ENCODE assay signal across 18 mouse cellular contexts in genomic region chr1:159578391-159578790, GRCm38 (mm10). TPM values are rescaled to one million over a fixed set of nuclear protein-coding genes. Genes with fewer than 3 reads are reported as not detected.
DNase-seq lines count a peak whose midpoint lies in the region; ATAC-seq and TF ChIP-seq lines count a peak whose summit lies in the region.
"Had no signal": no experiment of that assay in that cellular context is flagged by ENCODE, and none has a peak within 500 bp of the region (broad histone marks: within the 10 kb centered on the region; RNA-seq: fewer than 3 reads in every experiment).

No protein-coding gene starts in this region.

- no peak overlapping the region for H3K27ac ChIP-seq in hindbrain, embryonic 16.5 days (ENCODE audit: low read depth, low read length)
- no peak overlapping the region for H3K27ac ChIP-seq in hindbrain, embryonic 10.5 days
- no peak overlapping the region for H3K27ac ChIP-seq in lung, postnatal 0 days (ENCODE audit: low read length)
- H3K27ac ChIP-seq: heart, embryonic 10.5 days; limb, embryonic 10.5 days; liver, embryonic 12.5 days; lung, embryonic 15.5 days had no signal

- H3K27me3 ChIP-seq in hindbrain, embryonic 16.5 days (replicated peaks; ENCODE audit: control insufficient read depth, insufficient read depth, low read length) = no peaks in the 10 kb centered on the region
- H3K27me3 ChIP-seq in hindbrain, embryonic 10.5 days (ENCODE audit: insufficient read depth, poor library complexity, severe bottlenecking) = peaks cover 9% of the 10 kb centered on the region; the same call in 1 of the 2 replicates
- no peaks in the 10 kb centered on the region for H3K27me3 ChIP-seq in lung, postnatal 0 days (replicated peaks; ENCODE audit: insufficient read depth, low read length)
- H3K27me3 ChIP-seq: liver, embryonic 12.5 days; lung, embryonic 15.5 days had no signal

- H3K36me3 ChIP-seq in hindbrain, embryonic 16.5 days (ENCODE audit: control insufficient read depth, insufficient read depth, low read length) = no peaks in the 10 kb centered on the region
- no peaks in the 10 kb centered on the region for H3K36me3 ChIP-seq in hindbrain, embryonic 10.5 days
- no peaks in the 10 kb centered on the region for H3K36me3 ChIP-seq in lung, postnatal 0 days (ENCODE audit: insufficient read depth, low read length)
- H3K36me3 ChIP-seq: G1E; heart, embryonic 10.5 days; limb, embryonic 10.5 days; liver, embryonic 12.5 days; lung, embryonic 15.5 days had no signal

- H3K4me3 ChIP-seq in hindbrain, embryonic 16.5 days (ENCODE audit: low read length) = no peak overlapping the region
- no peak overlapping the region for H3K4me3 ChIP-seq in hindbrain, embryonic 10.5 days
- H3K4me3 ChIP-seq in lung, postnatal 0 days (ENCODE audit: low read depth, low read length) = no peak overlapping the region
- H3K4me3 ChIP-seq: heart, embryonic 10.5 days; limb, embryonic 10.5 days; liver, embryonic 12.5 days; lung, embryonic 15.5 days had no signal

- 16% methylated on average over 3 of the region's 3 CpGs for WGBS in hindbrain, embryonic 16.5 days
- 37% methylated on average over 3 of the region's 3 CpGs for WGBS in hindbrain, embryonic 10.5 days
- WGBS in lung, postnatal 0 days = 33% methylated on average over 3 of the region's 3 CpGs

- H3K9ac ChIP-seq in hindbrain, embryonic 16.5 days (ENCODE audit: low read depth, low read length) = no peak overlapping the region
- no peak overlapping the region for H3K9ac ChIP-seq in lung, postnatal 0 days (replicated peaks; ENCODE audit: low read depth)
- H3K9ac ChIP-seq: liver, embryonic 12.5 days; lung, embryonic 15.5 days had no signal

- no peak for TF ChIP-seq CTCF in brain, embryonic 14.5 days (IDR thresholded peaks at IDR 0.05; ENCODE audit: borderline replicate concordance, extremely low read depth, insufficient read depth, insufficient read length)
- TF ChIP-seq CTCF in lung, postnatal 0 days (IDR thresholded peaks at IDR 0.05) = no peak

- no peak for DNase-seq in hindbrain, embryonic 10.5 days (ENCODE audit: low spot score)
- peak; percentile 77 for DNase-seq in brain, embryonic 14.5 days (ENCODE audit: low read depth)
- peak; percentile 20 for DNase-seq in cerebellum, adult 11 months
- peak; percentile 25 to 65 for DNase-seq in cerebellum, postnatal 14 days
- DNase-seq in lung, postnatal 0 days (ENCODE audit: low spot score) = no peak
- no peak for DNase-seq in right cerebral cortex, adult 18-20 months
- DNase-seq: gastrocnemius, postnatal 25 days; heart, postnatal 10 days; kidney, adult 2 months; kidney, postnatal 25 days; thymus, postnatal 4 days had no signal

- H3K4me1 ChIP-seq in hindbrain, embryonic 16.5 days (ENCODE audit: control insufficient read depth, insufficient read depth, low read depth, low read length) = peaks cover 13% of the 10 kb centered on the region
- 0 out of 2 replicates have a peak, but pooled peaks cover 5% of the 10 kb centered on the region for H3K4me1 ChIP-seq in hindbrain, embryonic 10.5 days (replicated peaks)
- no peaks in the 10 kb centered on the region for H3K4me1 ChIP-seq in lung, postnatal 0 days (ENCODE audit: insufficient read depth, low read depth, low read length)
- H3K4me1 ChIP-seq: heart, embryonic 10.5 days; limb, embryonic 10.5 days; liver, embryonic 12.5 days; lung, embryonic 15.5 days had no signal

- no peak for TF ChIP-seq POLR2A in brain, embryonic 14.5 days (IDR thresholded peaks at IDR 0.05; ENCODE audit: borderline replicate concordance, extremely low read depth, insufficient read depth, insufficient read length, poor library complexity, severe bottlenecking)

- TF ChIP-seq EP300 in lung, postnatal 0 days (IDR thresholded peaks at IDR 0.05) = no peak

- ATAC-seq in hindbrain, embryonic 16.5 days = peak; percentile 38; the same call in 1 of the 2 replicates
- no peak for ATAC-seq in lung, postnatal 0 days
- ATAC-seq: liver, embryonic 12.5 days; midbrain, embryonic 16.5 days had no signal

- no peaks in the 10 kb centered on the region for H3K9me3 ChIP-seq in hindbrain, embryonic 16.5 days (ENCODE audit: control insufficient read depth, low read length)
- no peaks in the 10 kb centered on the region for H3K9me3 ChIP-seq in hindbrain, embryonic 10.5 days
- no peaks in the 10 kb centered on the region for H3K9me3 ChIP-seq in lung, postnatal 0 days (ENCODE audit: low read length)
- H3K9me3 ChIP-seq: G1E; heart, embryonic 10.5 days; limb, embryonic 10.5 days; liver, embryonic 12.5 days; lung, embryonic 15.5 days had no signal

- no peak overlapping the region for H3K4me2 ChIP-seq in hindbrain, embryonic 16.5 days (ENCODE audit: low read length)
- H3K4me2 ChIP-seq in lung, postnatal 0 days (replicated peaks; ENCODE audit: low read depth, low read length) = no peak overlapping the region
- H3K4me2 ChIP-seq: liver, embryonic 12.5 days; lung, embryonic 15.5 days had no signal

RNA-seq across cellular contexts. Expression of gene Tnr, which starts 54.8 kb away (rescaled TPM):
- polyA plus RNA-seq in hindbrain, embryonic 16.5 days (2015; fragmentation: Nextera tagmentation; extraction: Ambion mirVana) = 4.5 and 5.6 TPM in 2 replicates
- 0.10 and 0.20 TPM in 2 replicates for polyA plus RNA-seq in hindbrain, embryonic 10.5 days (2016; fragmentation: Nextera tagmentation; extraction: Ambion mirVana)
- 3.9 and 6.9 TPM in 2 replicates for polyA plus RNA-seq in brain, embryonic 14.5 days (2012; rRNA removed)
- not detected in 2 replicates for polyA plus RNA-seq in lung, postnatal 0 days (2015; fragmentation: Nextera tagmentation; extraction: Ambion mirVana)
- polyA plus RNA-seq: G1E; limb, embryonic 10.5 days had no signal

Comparison
In these comparisons a context has a peak if more than half of its experiments do, and no peak if none do; other contexts are left out.
1. DNase-seq: peak in brain, embryonic 14.5 days (single experiment), cerebellum, adult 11 months (single experiment) and cerebellum, postnatal 14 days (2 of 2); none in hindbrain, embryonic 10.5 days (single experiment), lung, postnatal 0 days (single experiment) and right cerebral cortex, adult 18-20 months (single experiment).